Mouse (Mus musculus) MEL (cell line): Measurements from ENCODE around the gene Agfg2. TPM values are rescaled to one million over a fixed set of nuclear protein-coding genes. Genes with fewer than 3 reads are reported as not detected.

Source experiments
- DNase-seq: peaks from one replicate; pipeline ENCODE4 v3.0.0; 2011; ENCODE audit warnings: low read depth, low spot score
- H3K27ac ChIP-seq: 2 replicates; pipeline ENCODE4 v1.5.1; 2012; ENCODE audit warnings: low read depth, mild to moderate bottlenecking, control low read depth, low read length, moderate library complexity; ENCODE audit not compliant: control insufficient read depth
- H3K27me3 ChIP-seq, 2 experiments: fragments of 150-350 bp in 1 of 2; sonication (generic) in 1 of 2; 2 replicates each; pipeline ENCODE4 v1.6.1; 2012; ENCODE audit warnings: low read length in 2 of 2, mild to moderate bottlenecking in 2 of 2, improper control_type of control experiment in 1 of 2, moderate library complexity in 1 of 2; ENCODE audit not compliant: insufficient read depth in 2 of 2, control insufficient read depth in 1 of 2
- H3K36me3 ChIP-seq, 2 experiments: 2 replicates each; pipeline ENCODE4 v1.6.1; 2012 to 2014; ENCODE audit warnings: low read length in 2 of 2, improper control_type of control experiment in 1 of 2, inconsistent platforms in 1 of 2, mild to moderate bottlenecking in 1 of 2; ENCODE audit not compliant: insufficient read depth in 2 of 2, control insufficient read depth in 1 of 2
- H3K4me1 ChIP-seq, 2 experiments: fragments of 150-350 bp in 1 of 2; sonication (generic) in 1 of 2; 2 replicates each; pipeline ENCODE4 v1.6.1; 2012; ENCODE audit warnings: low read length in 2 of 2, improper control_type of control experiment in 1 of 2, mild to moderate bottlenecking in 1 of 2; ENCODE audit not compliant: insufficient read depth in 2 of 2, control insufficient read depth in 1 of 2
- H3K4me3 ChIP-seq, 2 experiments: fragments of 150-350 bp in 1 of 2; sonication (generic) in 1 of 2; 2 replicates each; pipeline ENCODE4 v1.5.1; 2012; ENCODE audit warnings: low read depth in 2 of 2, low read length in 2 of 2, mild to moderate bottlenecking in 2 of 2, moderate library complexity in 2 of 2, control low read depth in 1 of 2, improper control_type of control experiment in 1 of 2; ENCODE audit not compliant: control insufficient read depth in 1 of 2, insufficient read depth in 1 of 2
- H3K79me2 ChIP-seq: 2 replicates; pipeline ENCODE4 v1.6.1; 2012; ENCODE audit warnings: mild to moderate bottlenecking, low read length, moderate library complexity; ENCODE audit not compliant: control insufficient read depth, poor library complexity, insufficient read depth
- H3K9ac ChIP-seq: 2 replicates; pipeline ENCODE4 v1.6.1; 2012; ENCODE audit warnings: low read depth, mild to moderate bottlenecking, control low read depth, low read length, moderate library complexity; ENCODE audit not compliant: control insufficient read depth, poor library complexity, severe bottlenecking
- H3K9me3 ChIP-seq: fragments of 150-350 bp; sonication (generic); replicated peaks from 2 replicates; pipeline ENCODE4 v1.6.1; 2012; ENCODE audit warnings: mild to moderate bottlenecking, low read length, improper control_type of control experiment, moderate library complexity; ENCODE audit not compliant: insufficient read depth
- CHD2 ChIP-seq: IDR thresholded peaks from 2 replicates; pipeline ENCODE4 v1.6.1; 2011; ENCODE audit warnings: low read length, improper control_type of control experiment
- CTCF ChIP-seq, 3 experiments: IDR thresholded peaks in 2 of 3; conservative IDR thresholded peaks in 1 of 3; 2 replicates each; pipeline ENCODE4 v1.5.1; 2011 to 2012; ENCODE audit warnings: low read length in 3 of 3, low read depth in 2 of 3, mild to moderate bottlenecking in 2 of 3, improper control_type of control experiment in 1 of 3, inconsistent platforms in 1 of 3, mixed read lengths in 1 of 3, moderate library complexity in 1 of 3; ENCODE audit not compliant: control insufficient read depth in 1 of 3, insufficient read depth in 1 of 3, poor library complexity in 1 of 3, severe bottlenecking in 1 of 3
- ELF1 ChIP-seq: IDR thresholded peaks from 2 replicates; pipeline ENCODE4 v1.6.1; 2014; ENCODE audit warnings: low read depth, mild to moderate bottlenecking, inconsistent platforms, low read length, improper control_type of control experiment, moderate library complexity
- EP300 ChIP-seq, 2 experiments: IDR thresholded peaks; 2 replicates each; pipeline ENCODE4 v1.6.1; 2011; ENCODE audit warnings: improper control_type of control experiment in 2 of 2, low read length in 2 of 2, low read depth in 1 of 2, mild to moderate bottlenecking in 1 of 2
- HCFC1 ChIP-seq: IDR thresholded peaks from 2 replicates; pipeline ENCODE4 v1.6.1; 2012; ENCODE audit warnings: low read depth, mild to moderate bottlenecking, inconsistent platforms, low read length, improper control_type of control experiment, moderate library complexity
- MAX ChIP-seq: IDR thresholded peaks from 2 replicates; pipeline ENCODE4 v1.6.1; 2011; ENCODE audit warnings: low read length, improper control_type of control experiment
- MEF2A ChIP-seq: IDR thresholded peaks from 2 replicates; pipeline ENCODE4 v1.6.1; 2014; ENCODE audit warnings: low read depth, mild to moderate bottlenecking, inconsistent platforms, low read length, improper control_type of control experiment; ENCODE audit not compliant: poor library complexity, insufficient replicate concordance, severe bottlenecking; ENCODE audit errors: extremely low read depth
- MYB ChIP-seq: IDR thresholded peaks from 2 replicates; pipeline ENCODE4 v1.6.1; 2011; ENCODE audit warnings: mild to moderate bottlenecking, low read depth, low read length, improper control_type of control experiment
- MYC ChIP-seq: IDR thresholded peaks from 2 replicates; pipeline ENCODE4 v1.6.1; 2011; ENCODE audit warnings: low read depth, mild to moderate bottlenecking, low read length, improper control_type of control experiment, moderate library complexity
- NRF1 ChIP-seq: IDR thresholded peaks from 2 replicates; pipeline ENCODE4 v1.6.1; 2014; ENCODE audit warnings: low read depth, mild to moderate bottlenecking, inconsistent platforms, low read length, improper control_type of control experiment, moderate library complexity; ENCODE audit not compliant: poor library complexity, insufficient read depth, severe bottlenecking
- POLR2AphosphoS2 ChIP-seq: IDR thresholded peaks from 2 replicates; pipeline ENCODE4 v1.6.1; 2011; ENCODE audit warnings: low read length, improper control_type of control experiment
- SIN3A ChIP-seq: IDR thresholded peaks from 2 replicates; pipeline ENCODE4 v1.6.1; 2012; ENCODE audit warnings: low read length, improper control_type of control experiment, inconsistent platforms
- SMC3 ChIP-seq: IDR thresholded peaks from 2 replicates; pipeline ENCODE4 v1.6.1; 2011; ENCODE audit warnings: low read depth, low read length, improper control_type of control experiment
- TAL1 ChIP-seq: IDR thresholded peaks from 2 replicates; pipeline ENCODE4 v1.6.1; 2012; ENCODE audit warnings: mild to moderate bottlenecking, inconsistent platforms, low read length, moderate library complexity, mixed read lengths
- USF2 ChIP-seq, 2 experiments: IDR thresholded peaks; 2 replicates each; pipeline ENCODE4 v1.6.1; 2011 to 2012; ENCODE audit warnings: improper control_type of control experiment in 2 of 2, low read length in 2 of 2, borderline replicate concordance in 1 of 2, inconsistent platforms in 1 of 2, low read depth in 1 of 2, mild to moderate bottlenecking in 1 of 2; ENCODE audit not compliant: insufficient read depth in 1 of 2
- ZMIZ1 ChIP-seq: IDR thresholded peaks from 2 replicates; pipeline ENCODE4 v1.6.1; 2012; ENCODE audit warnings: low read depth, mild to moderate bottlenecking, inconsistent platforms, low read length, improper control_type of control experiment, moderate library complexity
- polyA plus RNA-seq, 2 experiments: library from polyadenylated mRNA; stranded (reverse) in 1 of 2; unstranded in 1 of 2; fragments of >175 nt in 1 of 2; fragments of >200 nt in 1 of 2; gene quantifications; 2 replicates each; pipeline versions ENCODE4 v1.2.1 to v1.2.4; 2012; ENCODE audit warnings: low replicate concordance in 2 of 2, low read depth in 1 of 2; ENCODE audit not compliant: insufficient read length in 2 of 2, insufficient read depth in 1 of 2, missing spikeins in 1 of 2
- total RNA-seq: library from RNA; depleted of rRNA; stranded (reverse); fragments of 300-350 nt; gene quantifications from 2 replicates; pipeline ENCODE4 v1.2.3, GENCODE M21; 2012

The Agfg2 gene
- total and polyA plus RNA-seq, 3 experiments, result 30.0 to 38.9 TPM; not detected in 1

DNA sequence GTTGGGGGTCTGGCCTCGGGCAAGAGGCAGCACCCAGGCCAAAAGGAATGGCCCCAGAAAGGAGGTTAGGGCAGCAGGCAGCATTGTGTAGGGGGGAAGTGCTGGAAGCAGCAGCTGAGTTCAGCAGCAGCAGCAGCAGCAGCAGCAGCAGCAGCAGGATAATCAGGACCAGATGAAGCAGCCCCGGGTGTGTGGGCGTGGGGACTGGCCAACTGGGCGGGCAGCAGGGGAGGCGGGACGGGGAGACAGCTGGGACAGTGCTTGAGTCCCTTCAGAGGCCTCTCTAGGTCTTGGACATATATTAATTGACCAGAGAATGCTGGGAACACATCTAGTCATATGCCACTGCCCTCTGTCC is 73.3 kb downstream of the Agfg2 start:
- Histone ChIP-seq H3K4me3 (no peak overlapping the region), H3K79me2 (no peaks in the 10 kb centered on the region), H3K27me3 (no peaks in the 10 kb centered on the region), H3K9ac (no peak overlapping the region), H3K36me3 (no peaks in the 10 kb centered on the region), H3K27ac (no peak overlapping the region), H3K9me3 (no peaks in the 10 kb centered on the region), H3K4me1 (no peaks in the 10 kb centered on the region)
- TF ChIP-seq USF2 (IDR thresholded peaks at IDR 0.05; ENCODE audit: borderline replicate concordance in 1 of 2, insufficient read depth in 1 of 2, low read depth in 1 of 2, low read length in 2 of 2) (no peak), MAX (no peak), CTCF (IDR thresholded peaks at IDR 0.05 in 2 of 3, conservative IDR thresholded peaks at IDR 0.05 in 1 of 3; ENCODE audit: control insufficient read depth in 1 of 3, insufficient read depth in 1 of 3, low read depth in 2 of 3, low read length in 3 of 3, poor library complexity in 1 of 3, severe bottlenecking in 1 of 3) (no peak), SMC3 (no peak)
- no peak for DNase-seq

DNA sequence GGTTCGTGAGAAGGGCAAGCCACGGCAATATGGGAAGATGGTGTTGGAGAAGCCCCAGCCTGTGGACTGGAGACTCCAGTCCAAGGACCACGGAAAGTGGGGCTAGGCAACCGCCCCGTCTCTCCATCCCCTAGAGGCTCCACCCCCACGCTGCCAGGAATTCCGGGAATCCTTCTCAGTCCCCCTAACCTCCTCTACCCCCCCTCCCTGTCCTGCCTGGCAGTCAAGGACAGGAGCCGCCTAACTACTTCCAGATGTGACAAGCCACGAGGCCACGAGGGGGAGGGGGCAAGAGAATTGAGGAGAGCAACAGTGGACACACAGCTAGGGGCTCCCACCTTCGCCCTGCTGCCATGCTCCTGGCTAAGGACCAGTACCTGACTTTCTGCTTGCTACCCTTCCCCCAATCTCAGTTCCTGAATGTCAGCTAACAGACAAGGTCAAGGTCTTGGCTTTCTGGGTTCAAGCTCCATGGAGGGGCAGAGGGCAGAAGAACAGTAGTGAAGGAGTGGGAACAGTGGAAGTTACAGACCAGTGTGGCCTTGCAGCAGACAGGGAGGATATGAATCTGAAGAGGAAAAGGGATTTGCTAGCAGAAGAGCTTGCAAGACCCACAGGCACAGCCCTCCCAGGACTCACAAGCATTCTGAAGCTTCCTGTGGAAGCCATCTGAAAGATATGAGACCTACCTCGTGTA is 73.8 kb downstream of the Agfg2 start:
- no peak for DNase-seq
- Histone ChIP-seq H3K9ac (no peak overlapping the region), H3K9me3 (no peaks in the 10 kb centered on the region), H3K79me2 (no peaks in the 10 kb centered on the region), H3K27me3 (no peaks in the 10 kb centered on the region), H3K27ac (no peak overlapping the region), H3K36me3 (no peaks in the 10 kb centered on the region), H3K4me1 (no peaks in the 10 kb centered on the region), H3K4me3 (no peak overlapping the region)
- no peak for TF ChIP-seq TAL1
- TF ChIP-seq MYB, result no peak
- no peak for TF ChIP-seq ZMIZ1
- no peak for TF ChIP-seq EP300 (IDR thresholded peaks at IDR 0.05; ENCODE audit: low read depth in 1 of 2, low read length in 2 of 2)
- no peak for TF ChIP-seq MAX
- TF ChIP-seq ELF1, result no peak

DNA sequence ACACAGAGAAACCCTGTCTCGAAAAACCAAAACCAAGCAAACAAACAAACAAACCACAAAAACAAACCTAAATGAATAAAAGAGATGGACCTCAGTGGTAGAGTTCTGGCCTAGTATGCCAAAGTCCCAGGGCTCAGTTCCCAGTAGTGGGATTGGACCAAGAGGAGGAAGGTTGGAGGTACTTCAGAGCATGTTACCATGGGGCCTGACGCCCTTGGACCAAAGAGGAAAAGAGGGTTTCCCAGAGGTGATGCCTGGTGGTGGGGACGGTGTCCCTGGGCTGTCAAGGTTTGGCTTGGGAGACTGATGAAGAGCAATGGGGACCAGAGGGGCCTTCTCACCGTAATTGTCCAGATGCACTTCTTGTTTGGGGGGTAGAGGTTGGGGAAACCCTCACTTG is 74.5 kb downstream of the Agfg2 start:
- H3K27me3 ChIP-seq, result no peaks in the 10 kb centered on the region
- H3K27ac ChIP-seq, result no peak overlapping the region
- no peaks in the 10 kb centered on the region for H3K9me3 ChIP-seq
- no peak overlapping the region for H3K4me3 ChIP-seq
- no peak for DNase-seq
- peaks cover 0 to under 1% of the 10 kb centered on the region in 2 experiments; a peak in 2 of 4 replicates for H3K4me1 ChIP-seq
- no peaks in the 10 kb centered on the region; a peak in 1 of 4 replicates for H3K36me3 ChIP-seq
- no peaks in the 10 kb centered on the region for H3K79me2 ChIP-seq
- TF ChIP-seq HCFC1 (no peak), CHD2 (no peak), MYC (no peak), POLR2AphosphoS2 (no peak), SIN3A (no peak), MEF2A (no peak), NRF1 (no peak), CTCF (IDR thresholded peaks at IDR 0.05 in 2 of 3, conservative IDR thresholded peaks at IDR 0.05 in 1 of 3; ENCODE audit: control insufficient read depth in 1 of 3, insufficient read depth in 1 of 3, low read depth in 2 of 3, low read length in 3 of 3, poor library complexity in 1 of 3, severe bottlenecking in 1 of 3) (no peak)
- H3K9ac ChIP-seq, result no peak overlapping the region
